Mouse (Mus musculus) T-helper 2 cell (primary cell): ENCODE measurements around the gene Igbp1.

ENCODE experiments used
- in situ Hi-C: fragments of 300-600 bp; cut with MboI, MseI; formaldehyde crosslinking; loops from one replicate; pipeline ENCODE4 v1.15.1; 2025; ENCODE audit warnings: high pct_unique_total_duplicates

The Igbp1 gene

GRCm38 (mm10) chrX:100494068-100494978 lies at the start of gene Igbp1:
TSS of gene Igbp1 (plus strand) at chrX:100494291.
- in situ Hi-C loops = no loop called here

- in situ Hi-C loops = no loop called here
These were observed 26.0 kb upstream of the Igbp1 start for GRCm38 (mm10) chrX:100468047-100468446.

DNA sequence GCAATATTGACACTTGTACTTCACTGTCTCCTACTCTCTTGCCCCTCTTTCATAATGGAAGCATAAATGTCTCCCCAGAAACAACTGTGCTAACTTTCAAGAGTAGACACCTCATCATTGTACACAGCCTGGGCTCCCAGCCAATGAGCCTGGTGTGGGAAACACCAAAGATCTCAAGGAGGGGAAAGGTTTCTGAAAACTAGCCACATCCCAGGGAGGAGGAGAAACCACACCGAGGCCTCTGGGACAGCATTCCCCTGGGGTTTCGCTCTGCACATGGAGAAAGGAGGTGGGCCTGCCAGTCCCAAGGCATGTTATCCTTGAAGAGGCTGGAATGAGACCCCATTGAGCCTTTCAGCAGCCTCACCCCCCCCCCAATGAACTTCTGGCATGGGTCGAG lies 24.0 kb upstream of the Igbp1 start:
- in situ Hi-C loops = no loop called here

GRCm38 (mm10) chrX:100471491-100471890 lies 22.6 kb upstream of the Igbp1 start:
- in situ Hi-C loops = no loop called here

DNA sequence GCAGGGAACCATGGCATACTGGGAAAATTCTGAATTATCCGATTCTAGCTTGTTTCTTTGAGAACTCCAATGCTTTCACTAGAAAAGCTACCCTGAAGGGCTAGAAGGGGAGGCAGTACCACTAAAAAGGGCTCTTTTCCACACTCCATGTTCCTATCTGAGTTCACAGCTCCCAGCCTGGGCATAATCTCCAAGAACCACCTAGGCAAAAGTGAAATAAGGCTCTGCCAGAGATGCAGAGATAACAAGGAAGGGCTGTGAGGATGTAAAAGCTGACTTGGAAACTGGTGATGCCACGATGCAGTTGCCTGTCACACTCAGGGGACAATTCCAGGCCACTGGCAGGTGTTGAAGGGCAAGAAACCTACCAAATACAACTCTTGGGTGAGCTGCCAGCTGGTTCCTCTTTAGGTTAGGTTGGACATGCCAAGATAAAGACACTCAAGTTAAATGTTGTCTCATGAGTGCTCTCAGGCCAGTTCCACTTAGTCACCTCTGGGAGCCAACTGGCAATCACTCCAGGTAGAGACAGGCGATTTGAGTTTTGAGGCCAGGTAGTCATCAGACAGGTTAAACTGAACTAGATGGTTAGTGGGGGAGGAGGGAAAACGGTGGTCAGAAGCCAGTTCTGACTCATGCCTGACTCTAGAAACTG lies 18.4 kb upstream of the Igbp1 start:
- in situ Hi-C loops = no loop called here

- in situ Hi-C loops = loop anchor here (5.0 kb wide), 1 partner anchor 83 kb away; no protein-coding TSS in a partner anchor
These were observed 13.8 kb upstream of the Igbp1 start for GRCm38 (mm10) chrX:100480317-100480716.

DNA sequence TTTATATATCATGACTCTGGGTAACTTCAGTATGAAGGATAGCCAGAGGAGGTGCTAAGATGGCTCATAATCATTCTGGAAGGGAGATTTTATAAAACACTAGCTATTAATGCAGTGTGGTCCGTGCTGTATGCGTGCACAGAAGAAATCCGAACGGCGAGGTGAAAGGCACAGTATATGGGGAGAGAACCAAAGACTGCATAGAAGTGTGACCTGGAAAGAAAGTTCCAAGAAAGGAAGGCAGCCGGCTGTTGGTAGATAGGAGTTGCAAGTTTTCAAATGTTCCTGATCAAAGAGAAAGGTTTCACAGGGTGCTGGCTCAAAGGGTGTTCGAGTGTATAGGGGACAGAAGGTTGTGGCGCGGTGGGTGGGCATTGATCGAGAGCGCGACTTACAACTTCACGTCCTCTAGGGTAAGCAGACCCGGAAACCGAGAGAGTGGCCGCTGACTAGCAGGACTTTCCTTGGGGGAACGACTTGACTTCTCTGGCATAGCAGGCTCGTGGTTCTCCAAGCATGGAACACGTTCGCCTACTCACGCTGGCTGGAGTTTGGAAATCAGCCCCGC lies 507 bp upstream of the Igbp1 start:
- in situ Hi-C loops = no loop called here

GRCm38 (mm10) chrX:100504175-100504851 lies 10.2 kb downstream of the Igbp1 start:
- in situ Hi-C loops = no loop called here

GRCm38 (mm10) chrX:100508164-100508563 lies 14.1 kb downstream of the Igbp1 start:
- in situ Hi-C loops = no loop called here

DNA sequence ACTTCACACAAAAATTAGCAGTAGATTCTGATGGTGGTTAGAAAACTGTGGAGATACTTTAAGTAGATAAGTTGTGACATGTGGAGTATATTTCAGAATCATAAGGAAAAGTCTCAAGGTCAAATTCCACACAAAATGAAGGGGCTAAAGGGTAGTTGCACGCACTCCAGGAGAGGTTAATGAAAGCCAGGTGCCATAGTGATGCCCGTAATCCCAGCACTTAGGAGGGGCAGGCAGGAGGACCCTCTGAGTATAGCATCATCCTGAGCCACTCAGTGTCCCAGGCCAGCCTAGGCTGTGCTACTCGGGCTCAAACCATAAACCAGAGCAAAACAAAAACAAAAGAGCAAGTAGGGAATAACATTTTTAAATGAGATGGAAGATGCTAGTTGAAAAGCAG lies 15.8 kb downstream of the Igbp1 start:
- in situ Hi-C loops = no loop called here

DNA sequence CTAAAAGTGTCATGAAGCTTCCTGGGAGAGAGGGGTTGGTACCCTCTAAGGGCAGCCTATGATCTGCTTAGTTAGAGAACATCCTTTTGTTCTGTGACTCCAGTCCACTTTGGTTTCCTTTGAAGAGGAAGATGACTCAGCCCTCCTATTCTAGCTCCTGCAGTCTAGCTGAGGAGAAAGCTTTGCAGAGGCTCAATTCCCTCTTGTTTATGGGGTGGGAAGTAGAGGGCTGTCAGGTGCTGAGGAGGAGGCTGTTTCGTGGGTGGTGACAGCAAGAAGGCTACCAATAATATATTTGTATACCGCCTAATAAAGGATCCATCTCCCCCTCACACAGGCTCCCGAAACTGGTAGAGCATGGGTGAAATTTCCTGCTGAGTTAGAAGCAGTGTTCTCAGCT lies 22.6 kb downstream of the Igbp1 start:
- in situ Hi-C loops = no loop called here

- in situ Hi-C loops = no loop called here
These were observed 23.5 kb downstream of the Igbp1 start for GRCm38 (mm10) chrX:100517626-100518025.

- in situ Hi-C loops = no loop called here
These were observed 24.4 kb downstream of the Igbp1 start for GRCm38 (mm10) chrX:100518532-100518931.

DNA sequence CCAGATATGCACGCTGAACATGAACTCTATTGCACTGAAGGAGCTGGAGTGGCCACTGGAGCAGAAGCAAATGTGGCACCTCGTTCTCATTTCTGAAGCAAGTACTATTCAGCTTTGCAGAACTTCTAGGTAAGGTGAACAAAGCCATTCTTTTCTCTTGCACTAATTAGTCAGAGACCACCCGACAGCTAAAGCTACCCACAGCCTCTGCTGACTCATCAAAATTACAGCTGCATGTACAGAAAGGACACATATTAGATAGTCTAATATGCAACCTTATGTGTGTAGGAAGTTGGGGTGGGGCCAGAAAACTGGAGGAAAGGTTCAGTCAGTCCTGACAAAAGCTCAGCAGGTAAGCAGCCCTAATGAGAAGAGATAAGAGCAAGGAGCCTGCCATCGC lies 30.4 kb downstream of the Igbp1 start, which contains the start of gene Dgat2l6:
Gene Dgat2l6 (plus strand): TSS at position 368 of the 400 bp plus-strand sequence.
- in situ Hi-C loops = no loop called here

DNA sequence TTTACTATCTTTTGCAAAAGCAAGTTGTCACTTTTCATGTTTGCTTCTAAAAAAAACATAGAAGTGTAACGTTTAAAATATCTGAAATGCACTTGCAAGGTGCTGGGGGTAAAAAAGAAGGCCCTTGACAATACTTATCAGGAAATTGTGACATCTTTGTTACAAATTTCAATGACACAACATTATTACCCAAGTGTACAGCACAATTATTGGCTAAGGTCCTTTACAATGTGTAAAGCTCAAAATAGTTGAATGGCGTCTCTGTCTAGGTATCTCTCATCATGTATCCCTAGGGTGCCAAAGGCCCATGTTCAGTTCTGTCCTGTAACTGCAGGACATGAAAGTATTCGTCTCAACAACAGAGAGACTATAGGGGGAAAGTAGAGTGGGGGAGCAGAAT lies 61.9 kb downstream of the Igbp1 start:
- in situ Hi-C loops = no loop called here

DNA sequence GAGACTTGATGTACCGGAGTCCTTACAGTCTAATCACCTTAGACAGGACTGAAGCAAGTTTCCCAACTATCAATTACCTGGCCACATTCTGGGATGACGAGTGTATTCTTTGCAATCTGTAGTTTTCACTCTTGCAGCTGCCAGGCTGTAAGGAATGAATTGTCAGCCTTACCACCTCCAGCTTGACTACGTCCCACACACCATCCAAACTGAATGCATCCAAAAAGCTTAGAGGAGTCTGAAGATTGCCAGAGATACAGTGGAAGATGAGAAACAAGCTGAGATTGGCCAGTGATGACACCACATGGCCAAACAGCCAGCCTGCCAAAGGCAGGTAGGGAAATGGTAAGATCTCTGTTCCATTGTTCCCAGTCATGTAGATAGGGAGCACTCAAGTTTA lies 71.6 kb downstream of the Igbp1 start:
- in situ Hi-C loops = no loop called here
